Mouse (Mus musculus) liver, adult 2 months (tissue): ENCODE measurements at regions not wholly inside any gene's neighbourhood (a gene's known extent, or its start where the extent isn't known, plus 50 kb on each side); places are given as distances from the start of the nearest gene placed in this dataset.

Source experiments
- CTCF ChIP-seq: fragments of 200-500 bp; IDR thresholded peaks from 2 replicates; pipeline ENCODE4 v1.5.1; 2011; ENCODE audit warnings: low read depth, low read length, control low read depth
- POLR2A ChIP-seq: fragments of 200-500 bp; IDR thresholded peaks from 2 replicates; pipeline ENCODE4 v1.6.1; 2011; ENCODE audit warnings: low read length, control low read depth; ENCODE audit not compliant: insufficient read depth; ENCODE audit errors: extremely low read depth

DNA sequence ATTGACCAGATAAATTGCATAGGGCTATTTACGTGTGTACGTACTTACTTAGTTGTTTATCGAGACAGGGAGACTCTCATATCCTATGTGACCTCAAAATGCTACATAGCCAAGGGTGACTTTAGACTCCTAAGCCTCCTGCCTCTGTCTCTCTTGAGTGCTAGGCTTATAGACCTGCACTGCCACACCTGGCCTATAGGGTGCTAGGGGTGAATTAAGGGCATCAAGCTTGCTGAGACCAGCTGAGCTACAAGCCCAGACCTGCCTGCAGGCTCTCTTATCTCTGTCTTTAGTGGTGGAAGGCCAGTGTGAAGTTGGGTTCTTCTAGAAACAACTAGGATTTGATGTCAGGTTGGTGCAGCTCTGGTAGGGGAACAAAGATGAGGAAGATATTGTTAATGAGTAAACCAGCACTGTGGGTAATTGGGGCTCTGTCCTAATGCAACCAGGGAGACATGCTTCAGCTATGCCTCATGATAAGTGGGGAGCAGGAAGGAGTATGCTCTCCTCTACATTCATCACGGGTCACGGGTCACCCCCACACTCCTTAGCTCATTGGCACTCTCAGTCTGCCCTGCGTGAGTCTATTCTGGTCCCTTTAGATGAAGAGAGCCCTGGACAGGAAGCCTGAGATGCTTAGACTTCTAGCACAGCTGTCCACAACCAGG lies 387.8 kb downstream of the Med13l start:
- TF ChIP-seq CTCF (no peak), POLR2A (no peak)
